Mouse (Mus musculus) embryonic facial prominence, embryonic 10.5 days (tissue): ENCODE data around the gene Sema5b. TPM values are rescaled to one million over a fixed set of nuclear protein-coding genes. Genes with fewer than 3 reads are reported as not detected.
"Not testable (repeated sequence)": the region's sequence is repeated elsewhere in the genome, so short reads cannot be mapped to it uniquely, and the experiment has no call there.

Experiments
- DNase-seq: peaks from one replicate; pipeline ENCODE4 v3.0.0-alpha.2; 2017; ENCODE audit warnings: low spot score
- H3K27ac ChIP-seq: fragments of 300-500 bp; sonication (generic); replicated peaks from 2 replicates; pipeline ENCODE4 v1.5.1; 2016; ENCODE audit warnings: mild to moderate bottlenecking
- H3K27me3 ChIP-seq: fragments of 300-500 bp; sonication (generic); replicated peaks from 2 replicates; pipeline ENCODE4 v1.6.1; 2016; ENCODE audit warnings: low read depth, mild to moderate bottlenecking; ENCODE audit not compliant: poor library complexity, severe bottlenecking
- H3K36me3 ChIP-seq: fragments of 300-500 bp; sonication (generic); replicated peaks from 2 replicates; pipeline ENCODE4 v1.6.1; 2016; ENCODE audit warnings: mild to moderate bottlenecking, moderate library complexity
- H3K4me1 ChIP-seq: fragments of 300-500 bp; sonication (generic); 2 replicates; pipeline ENCODE4 v1.6.1; 2016
- H3K4me3 ChIP-seq: fragments of 300-500 bp; sonication (generic); 2 replicates; pipeline ENCODE4 v1.5.1; 2016; ENCODE audit warnings: mild to moderate bottlenecking, moderate library complexity
- H3K9me3 ChIP-seq: fragments of 300-500 bp; sonication (generic); 2 replicates; pipeline ENCODE4 v1.6.1; 2016; ENCODE audit warnings: mild to moderate bottlenecking
- WGBS: fragments of 180-500 bp; shearing (Covaris S2); methylation state at CpG from one replicate; pipeline ENCODE4 v1.1.7; 2016; 5-methylcytosine and 5-hydroxymethylcytosine counted together
- polyA plus RNA-seq: library from polyadenylated mRNA; unstranded; fragments of >200 nt; fragmentation: Nextera tagmentation; extraction: Ambion mirVana; gene quantifications from 2 replicates; pipeline ENCODE4 v1.2.1, GENCODE M21; 2016

The Sema5b gene
- polyA plus RNA-seq, 1 experiment from 2014 or later, result 9.5 TPM

- no peak for DNase-seq
- Histone ChIP-seq H3K27ac (no peak overlapping the region; the same call in 1 of the 2 replicates), H3K4me3 (no peak overlapping the region), H3K4me1 (peaks cover 15% of the 10 kb centered on the region), H3K9me3 (no peaks in the 10 kb centered on the region), H3K27me3 (no peaks in the 10 kb centered on the region), H3K36me3 (no peaks in the 10 kb centered on the region)
- WGBS, result 74% methylated on average over 6 of the region's 6 CpGs
Observed at GRCm38 (mm10) chr16:35561541-35561940, 20.6 kb downstream of the Sema5b start.

DNA sequence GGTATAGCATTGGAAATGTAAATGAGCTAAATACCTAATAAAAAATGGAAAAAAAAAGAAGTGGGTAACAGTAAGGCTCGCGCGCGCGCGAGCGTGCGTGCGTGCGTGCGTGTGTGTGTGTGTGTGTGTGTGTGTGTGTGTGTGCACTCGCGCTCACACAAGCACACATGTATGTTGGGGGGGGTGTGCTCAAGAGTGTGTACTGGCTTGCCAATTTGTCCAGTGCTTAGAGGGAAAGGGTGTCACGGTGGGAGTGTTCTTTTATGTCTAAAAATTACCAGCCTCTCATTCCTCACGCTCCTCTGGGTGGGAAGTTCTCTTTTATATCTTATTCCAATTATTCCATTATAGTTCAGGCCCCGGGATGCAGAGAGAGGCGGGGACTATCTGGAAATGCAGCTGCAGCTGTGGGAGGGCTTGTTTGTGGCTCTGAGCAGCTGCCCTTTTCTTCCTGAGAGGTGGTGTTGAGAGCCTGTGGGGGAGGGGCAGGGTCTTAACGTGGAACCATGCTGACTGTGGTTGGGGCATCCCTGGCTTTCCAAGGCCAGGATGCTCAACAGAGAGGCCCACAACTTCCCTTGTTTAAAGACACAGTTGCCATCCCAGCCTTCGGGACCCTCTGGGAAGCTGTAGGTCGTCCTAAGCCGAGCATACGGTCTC is 23.4 kb downstream of the Sema5b start:
- H3K4me3 ChIP-seq, result peak overlapping the region; percentile 21; the same call in 1 of the 2 replicates
- no peaks in the 10 kb centered on the region for H3K36me3 ChIP-seq
- no peaks in the 10 kb centered on the region for H3K27me3 ChIP-seq
- no peaks in the 10 kb centered on the region for H3K9me3 ChIP-seq
- WGBS, result 58% methylated on average over 22 of the region's 22 CpGs
- DNase-seq, result peak; percentile 71
- H3K27ac ChIP-seq, result peak overlapping the region; percentile 81
- H3K4me1 ChIP-seq, result peaks cover 22% of the 10 kb centered on the region

DNA sequence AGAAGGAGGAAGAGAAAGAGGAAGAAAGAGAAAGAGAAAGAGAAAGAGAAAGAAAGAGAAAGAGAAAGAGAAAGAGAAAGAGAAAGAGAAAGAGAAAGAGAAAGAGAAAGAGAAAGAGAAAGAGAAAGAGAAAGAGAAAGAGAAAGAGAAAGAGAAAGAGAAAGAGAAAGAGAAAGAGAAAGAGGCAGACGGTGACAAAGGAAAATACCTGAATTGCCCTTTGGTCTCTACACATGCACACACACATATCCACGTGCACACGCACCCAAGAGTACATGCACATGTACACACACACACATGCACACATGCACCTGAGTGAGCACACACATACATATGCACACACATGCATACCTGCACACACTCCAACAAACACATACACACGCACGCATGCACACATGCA is 24.7 kb downstream of the Sema5b start:
- not testable (repeated sequence) for H3K9me3 ChIP-seq, H3K36me3 ChIP-seq, H3K27me3 ChIP-seq, H3K27ac ChIP-seq, DNase-seq, H3K4me3 ChIP-seq
- peaks cover 28% of the 10 kb centered on the region for H3K4me1 ChIP-seq
- WGBS, result 97% methylated on average over 5 of the region's 5 CpGs

GRCm38 (mm10) chr16:35568225-35568880 is 27.4 kb downstream of the Sema5b start:
- Histone ChIP-seq H3K36me3 (no peaks in the 10 kb centered on the region), H3K27me3 (no peaks in the 10 kb centered on the region), H3K4me3 (no peak overlapping the region), H3K4me1 (peaks cover 32% of the 10 kb centered on the region), H3K27ac (no peak overlapping the region), H3K9me3 (no peaks in the 10 kb centered on the region)
- 76% methylated on average over 15 of the region's 15 CpGs for WGBS
- no peak for DNase-seq

- DNase-seq, result no peak
- peaks cover 29% of the 10 kb centered on the region for H3K4me1 ChIP-seq
- no peaks in the 10 kb centered on the region for H3K36me3 ChIP-seq
- no peaks in the 10 kb centered on the region for H3K27me3 ChIP-seq
- no peak overlapping the region for H3K27ac ChIP-seq
- 75% methylated on average over 2 of the region's 2 CpGs for WGBS
- no peak overlapping the region for H3K4me3 ChIP-seq
- no peaks in the 10 kb centered on the region for H3K9me3 ChIP-seq
Observed at GRCm38 (mm10) chr16:35569347-35569746, 28.4 kb downstream of the Sema5b start.

- WGBS, result 74% methylated on average over 9 of the region's 9 CpGs
- H3K27me3 ChIP-seq, result no peaks in the 10 kb centered on the region
- no peak overlapping the region for H3K4me3 ChIP-seq
- no peak overlapping the region for H3K27ac ChIP-seq
- H3K4me1 ChIP-seq, result peaks cover 25% of the 10 kb centered on the region
- no peak for DNase-seq
- no peaks in the 10 kb centered on the region for H3K36me3 ChIP-seq
- no peaks in the 10 kb centered on the region for H3K9me3 ChIP-seq
Observed at GRCm38 (mm10) chr16:35569758-35570157, 28.8 kb downstream of the Sema5b start.

- no peaks in the 10 kb centered on the region for H3K9me3 ChIP-seq
- no peaks in the 10 kb centered on the region for H3K36me3 ChIP-seq
- H3K27me3 ChIP-seq, result no peaks in the 10 kb centered on the region
- peaks cover 28% of the 10 kb centered on the region for H3K4me1 ChIP-seq
- 59% methylated on average over 12 of the region's 12 CpGs for WGBS
- H3K4me3 ChIP-seq, result no peak overlapping the region
- DNase-seq, result no peak
- H3K27ac ChIP-seq, result no peak overlapping the region
Observed at GRCm38 (mm10) chr16:35570627-35571026, 29.7 kb downstream of the Sema5b start.

- 96% methylated on average over 3 of the region's 3 CpGs for WGBS
- Histone ChIP-seq H3K27me3 (no peaks in the 10 kb centered on the region), H3K4me3 (no peak overlapping the region), H3K36me3 (no peaks in the 10 kb centered on the region), H3K9me3 (no peaks in the 10 kb centered on the region), H3K27ac (no peak overlapping the region), H3K4me1 (peaks cover 25% of the 10 kb centered on the region)
- no peak for DNase-seq
Observed at GRCm38 (mm10) chr16:35573586-35573985, 32.6 kb downstream of the Sema5b start.

DNA sequence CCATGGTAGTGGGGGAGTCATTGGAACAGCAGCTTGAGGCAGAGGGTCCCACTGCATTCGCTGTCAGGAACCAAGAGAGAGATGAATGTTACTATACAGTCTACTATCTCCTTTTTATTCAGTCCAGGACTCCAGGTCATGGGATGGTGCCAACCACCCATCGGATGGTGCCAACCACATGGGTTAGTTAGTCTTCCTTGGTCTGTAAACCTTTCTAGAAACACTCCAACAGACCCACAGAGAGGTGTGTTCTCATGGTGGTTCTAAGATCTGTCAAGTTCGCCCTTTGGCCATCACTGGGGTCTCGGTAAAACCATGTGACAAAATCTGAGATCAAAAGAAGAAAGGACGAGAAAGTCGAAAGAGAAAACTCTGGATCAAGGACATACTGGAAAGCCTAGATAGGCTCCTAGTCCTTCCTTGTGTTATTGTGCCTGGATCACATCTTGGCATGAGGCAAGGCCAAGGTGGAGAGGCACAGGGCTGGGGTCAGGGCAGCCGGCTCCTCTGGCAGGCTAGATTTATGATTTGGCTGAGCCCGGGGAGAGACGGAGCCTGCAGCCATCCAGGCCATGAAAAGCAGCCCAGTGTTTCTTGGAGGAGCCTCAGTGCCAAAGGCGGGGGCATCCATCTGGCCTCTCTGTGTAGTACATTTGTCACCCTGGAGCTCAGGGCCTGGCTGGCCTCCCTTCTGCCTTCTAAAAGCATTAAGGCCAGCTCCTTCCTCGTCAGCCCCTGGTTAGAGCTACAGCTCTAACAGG is 36.4 kb downstream of the Sema5b start:
- 89% methylated on average over 11 of the region's 11 CpGs for WGBS
- H3K9me3 ChIP-seq, result no peaks in the 10 kb centered on the region
- no peaks in the 10 kb centered on the region for H3K36me3 ChIP-seq
- peaks cover 32% of the 10 kb centered on the region for H3K4me1 ChIP-seq
- H3K4me3 ChIP-seq, result no peak overlapping the region
- no peaks in the 10 kb centered on the region for H3K27me3 ChIP-seq
- DNase-seq, result no peak
- no peak overlapping the region for H3K27ac ChIP-seq

- DNase-seq, result no peak
Observed at GRCm38 (mm10) chr16:35581299-35581698, 40.4 kb downstream of the Sema5b start.

DNA sequence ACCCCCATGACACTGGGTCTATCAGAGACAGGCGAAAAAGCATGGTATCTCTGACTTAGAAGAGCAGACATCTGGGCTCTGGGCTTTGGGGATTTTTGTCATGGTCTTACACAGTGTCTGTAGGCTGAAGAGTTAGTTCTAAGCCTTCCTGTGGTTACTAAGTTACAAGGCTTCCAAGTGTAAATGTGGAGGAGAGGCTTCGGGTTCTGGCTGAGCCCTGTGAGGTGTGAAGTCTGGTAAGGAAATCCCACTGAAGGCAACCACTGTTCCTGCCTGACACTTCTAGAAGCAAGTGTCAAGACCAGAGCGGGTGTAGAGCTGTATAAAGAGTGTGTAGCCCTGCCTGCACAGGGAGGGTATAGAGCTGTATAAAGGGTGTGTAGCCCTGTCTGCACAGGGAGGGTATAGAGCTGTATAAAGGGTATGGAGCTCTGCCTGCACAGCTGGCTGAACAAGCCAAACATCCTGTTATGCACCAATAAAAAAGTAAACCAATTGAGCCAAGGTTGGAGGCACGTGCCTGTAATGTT is 42.7 kb downstream of the Sema5b start:
- peaks cover 60% of the 10 kb centered on the region for H3K4me1 ChIP-seq
- WGBS, result 78% methylated on average over 4 of the region's 4 CpGs
- no peak for DNase-seq
- no peaks in the 10 kb centered on the region for H3K9me3 ChIP-seq
- H3K27me3 ChIP-seq, result peaks cover 29% of the 10 kb centered on the region
- no peaks in the 10 kb centered on the region for H3K36me3 ChIP-seq
- no peak overlapping the region for H3K27ac ChIP-seq
- no peak overlapping the region for H3K4me3 ChIP-seq

More at GRCm38 (mm10) chr16:35581299-35581698, 40.4 kb downstream of the Sema5b start:
- Histone ChIP-seq H3K9me3 (no peaks in the 10 kb centered on the region), H3K36me3 (no peaks in the 10 kb centered on the region), H3K4me1 (peaks cover 40% of the 10 kb centered on the region), H3K4me3 (no peak overlapping the region), H3K27me3 (0 out of 2 replicates have a peak, but pooled peaks cover 10% of the 10 kb centered on the region), H3K27ac (peak overlapping the region; percentile 68)
- 46% methylated on average over 7 of the region's 7 CpGs for WGBS

GRCm38 (mm10) chr16:35585126-35585694 is 44.3 kb downstream of the Sema5b start:
- Histone ChIP-seq H3K27me3 (peaks cover 45% of the 10 kb centered on the region), H3K4me3 (no peak overlapping the region), H3K27ac (peak overlapping the region; percentile 54; the same call in 1 of the 2 replicates), H3K36me3 (no peaks in the 10 kb centered on the region), H3K9me3 (no peaks in the 10 kb centered on the region), H3K4me1 (peaks cover 73% of the 10 kb centered on the region)
- peak; percentile 33 for DNase-seq
- 47% methylated on average over 8 of the region's 8 CpGs for WGBS
